In the genomic region with DNA sequence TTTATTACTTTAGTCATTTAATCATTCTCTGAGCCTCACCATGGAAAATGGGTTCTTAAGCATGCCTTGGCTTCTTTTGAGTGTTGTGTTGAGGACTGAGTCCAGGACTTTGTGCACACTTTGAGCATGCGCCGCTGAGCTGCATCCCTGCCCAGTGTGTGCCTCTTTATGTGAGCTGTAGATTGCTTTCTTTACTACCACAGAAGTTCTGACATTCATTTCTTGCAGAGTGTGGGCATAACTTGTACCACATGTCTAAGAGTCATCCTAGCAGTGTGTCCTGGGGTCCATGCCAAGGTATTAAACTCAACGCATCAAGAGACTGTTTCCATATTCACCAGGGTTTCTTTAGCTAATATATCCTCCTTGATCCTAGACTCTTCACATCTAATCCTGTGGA, we compare ENCODE assay signal across 21 mouse cellular contexts. TPM values are rescaled to one million over a fixed set of nuclear protein-coding genes. Genes with fewer than 3 reads are reported as not detected.
DNase-seq lines count a peak whose midpoint lies in the region; ATAC-seq and TF ChIP-seq lines count a peak whose summit lies in the region.
"Had no signal": no experiment of that assay in that cellular context is flagged by ENCODE, and none has a peak within 500 bp of the region (broad histone marks: within the 10 kb centered on the region; RNA-seq: fewer than 3 reads in every experiment).

No protein-coding gene starts in this region.

- H3K9me3 ChIP-seq in limb, embryonic 13.5 days = no peaks in the 10 kb centered on the region
- H3K9me3 ChIP-seq in limb, embryonic 10.5 days (replicated peaks) = no peaks in the 10 kb centered on the region
- H3K9me3 ChIP-seq in limb, embryonic 14.5 days (ENCODE audit: control insufficient read depth, low read length) = no peaks in the 10 kb centered on the region
- no peaks in the 10 kb centered on the region for H3K9me3 ChIP-seq in intestine, embryonic 15.5 days
- H3K9me3 ChIP-seq: embryonic facial prominence, embryonic 13.5 days; forebrain, embryonic 13.5 days; forebrain, embryonic 15.5 days had no signal

- no peaks in the 10 kb centered on the region for H3K4me1 ChIP-seq in limb, embryonic 13.5 days
- no peaks in the 10 kb centered on the region for H3K4me1 ChIP-seq in limb, embryonic 10.5 days
- no peaks in the 10 kb centered on the region for H3K4me1 ChIP-seq in limb, embryonic 14.5 days (ENCODE audit: control insufficient read depth, insufficient read depth, low read length)
- no peaks in the 10 kb centered on the region; the same call in 1 of the 2 replicates for H3K4me1 ChIP-seq in intestine, embryonic 15.5 days (replicated peaks)
- H3K4me1 ChIP-seq: embryonic facial prominence, embryonic 13.5 days; forebrain, embryonic 15.5 days had no signal

- ATAC-seq in frontal cortex, adult (ENCODE audit: low TSS enrichment) = peak; percentile 57
- 0 out of 2 replicates have a peak, but pooled peaks have one; percentile 15 for ATAC-seq in limb, embryonic 13.5 days (ENCODE audit: low FRiP score, low read depth)
- ATAC-seq in limb, embryonic 14.5 days (ENCODE audit: low FRiP score, low read depth) = no peak
- no peak for ATAC-seq in intestine, embryonic 15.5 days
- ATAC-seq: activated CD4-positive, CD25-positive, alpha-beta regulatory T cell, adult 4 months; forebrain, embryonic 13.5 days; forebrain, embryonic 15.5 days; forebrain, postnatal 0 days; Patski had no signal

- H3K36me3 ChIP-seq in limb, embryonic 13.5 days = no peaks in the 10 kb centered on the region
- H3K36me3 ChIP-seq in limb, embryonic 10.5 days = no peaks in the 10 kb centered on the region
- H3K36me3 ChIP-seq in limb, embryonic 14.5 days (ENCODE audit: control insufficient read depth, insufficient read depth, low read length) = no peaks in the 10 kb centered on the region
- H3K36me3 ChIP-seq in intestine, embryonic 15.5 days = no peaks in the 10 kb centered on the region
- H3K36me3 ChIP-seq: embryonic facial prominence, embryonic 13.5 days; forebrain, embryonic 15.5 days had no signal

- H3K4me2 ChIP-seq in limb, embryonic 13.5 days (replicated peaks) = no peak overlapping the region
- H3K4me2 ChIP-seq in limb, embryonic 14.5 days (replicated peaks; ENCODE audit: low read depth, low read length, severe bottlenecking) = no peak overlapping the region
- H3K4me2 ChIP-seq in intestine, embryonic 15.5 days (replicated peaks) = no peak overlapping the region
- H3K4me2 ChIP-seq: embryonic facial prominence, embryonic 13.5 days; forebrain, embryonic 13.5 days; forebrain, embryonic 15.5 days had no signal

- 83% methylated on average over 3 of the region's 3 CpGs for WGBS in limb, embryonic 13.5 days
- 95% methylated on average over 3 of the region's 3 CpGs for WGBS in limb, embryonic 10.5 days
- WGBS in limb, embryonic 14.5 days = 69% methylated on average over 3 of the region's 3 CpGs
- WGBS in intestine, embryonic 15.5 days = 86% methylated on average over 3 of the region's 3 CpGs

- no peak overlapping the region for H3K4me3 ChIP-seq in limb, embryonic 13.5 days
- H3K4me3 ChIP-seq in limb, embryonic 10.5 days = no peak overlapping the region
- no peak overlapping the region for H3K4me3 ChIP-seq in limb, embryonic 14.5 days (replicated peaks; ENCODE audit: low read length)
- no peak overlapping the region for H3K4me3 ChIP-seq in intestine, embryonic 15.5 days (replicated peaks)
- H3K4me3 ChIP-seq: embryonic facial prominence, embryonic 13.5 days; forebrain, embryonic 13.5 days; forebrain, embryonic 15.5 days had no signal

- no peak overlapping the region for H3K9ac ChIP-seq in limb, embryonic 13.5 days
- no peak overlapping the region for H3K9ac ChIP-seq in limb, embryonic 14.5 days (ENCODE audit: low read depth, low read length, severe bottlenecking)
- no peak overlapping the region for H3K9ac ChIP-seq in intestine, embryonic 15.5 days
- H3K9ac ChIP-seq: embryonic facial prominence, embryonic 13.5 days; forebrain, embryonic 13.5 days; forebrain, embryonic 15.5 days; forebrain, postnatal 0 days had no signal

- DNase-seq in frontal cortex, postnatal 10 days (ENCODE audit: low spot score in 2 of 2) = no peak
- DNase-seq in limb, embryonic 10.5 days (ENCODE audit: low spot score) = no peak
- DNase-seq in NIH3T3 (ENCODE audit: low read depth) = peak; percentile 19
- DNase-seq in limb, embryonic 14.5 days (ENCODE audit: low spot score) = peak; percentile 3
- DNase-seq: adrenal gland, adult 8-10 months; adrenal gland, postnatal 14 days; adrenal gland, postnatal 36 days; cerebellum, adult 11-12 months; cerebellum, adult 2 months; cerebellum, adult 9-10 months; cerebellum, postnatal 10 days; cerebellum, postnatal 25 days; forebrain, postnatal 0 days had no signal

- TF ChIP-seq POLR2A in limb, embryonic 14.5 days (IDR thresholded peaks at IDR 0.05; ENCODE audit: borderline replicate concordance, extremely low read depth, insufficient read depth, insufficient read length) = no peak

- H3K27ac ChIP-seq in limb, embryonic 13.5 days = no peak overlapping the region
- no peak overlapping the region for H3K27ac ChIP-seq in limb, embryonic 10.5 days
- H3K27ac ChIP-seq in limb, embryonic 14.5 days (replicated peaks; ENCODE audit: low read depth, low read length) = no peak overlapping the region
- no peak overlapping the region for H3K27ac ChIP-seq in intestine, embryonic 15.5 days
- H3K27ac ChIP-seq: embryonic facial prominence, embryonic 13.5 days; forebrain, embryonic 13.5 days; forebrain, embryonic 15.5 days had no signal

- H3K27me3 ChIP-seq in limb, embryonic 13.5 days = no peaks in the 10 kb centered on the region
- H3K27me3 ChIP-seq in limb, embryonic 10.5 days (ENCODE audit: low read depth, poor library complexity, severe bottlenecking) = no peaks in the 10 kb centered on the region
- no peaks in the 10 kb centered on the region for H3K27me3 ChIP-seq in limb, embryonic 14.5 days (ENCODE audit: control insufficient read depth, insufficient read depth, low read length)
- H3K27me3 ChIP-seq in intestine, embryonic 15.5 days (replicated peaks) = no peaks in the 10 kb centered on the region
- H3K27me3 ChIP-seq: embryonic facial prominence, embryonic 13.5 days; forebrain, embryonic 13.5 days; forebrain, embryonic 15.5 days had no signal

RNA-seq across cellular contexts. Expression of gene Paqr8, which starts 28.5 kb away (rescaled TPM):
- polyA plus RNA-seq in limb, embryonic 13.5 days (2015; fragmentation: Nextera tagmentation; extraction: Ambion mirVana) = 7.5 and 7.8 TPM in 2 replicates
- polyA plus RNA-seq in limb, embryonic 10.5 days (2016; fragmentation: Nextera tagmentation; extraction: Ambion mirVana) = 2.6 and 3.7 TPM in 2 replicates
- 5.7 and 10.9 TPM in 2 replicates for polyA plus RNA-seq in limb, embryonic 14.5 days (2012; rRNA removed)
- polyA plus RNA-seq in limb, embryonic 14.5 days (2014; fragmentation: Nextera tagmentation; extraction: Ambion mirVana) = 6.4 and 7.9 TPM in 2 replicates
- polyA plus RNA-seq in intestine, embryonic 15.5 days (2015; fragmentation: Nextera tagmentation; extraction: Ambion mirVana) = 5.8 and 6.1 TPM in 2 replicates

RNA-seq across cellular contexts. Expression of gene Mcm3, which starts 41.8 kb away (rescaled TPM):
- polyA plus RNA-seq in limb, embryonic 13.5 days (2015; fragmentation: Nextera tagmentation; extraction: Ambion mirVana) = 151 and 155 TPM in 2 replicates
- polyA plus RNA-seq in limb, embryonic 10.5 days (2016; fragmentation: Nextera tagmentation; extraction: Ambion mirVana) = 282 and 290 TPM in 2 replicates
- polyA plus RNA-seq in limb, embryonic 14.5 days (2012; rRNA removed) = 91.1 and 92.3 TPM in 2 replicates
- 125 TPM in 2 replicates for polyA plus RNA-seq in limb, embryonic 14.5 days (2014; fragmentation: Nextera tagmentation; extraction: Ambion mirVana)
- 118 and 125 TPM in 2 replicates for polyA plus RNA-seq in intestine, embryonic 15.5 days (2015; fragmentation: Nextera tagmentation; extraction: Ambion mirVana)

Comparison
In these comparisons a context has a peak if more than half of its experiments do, and no peak if none do; other contexts are left out.
1. ATAC-seq: peak in frontal cortex, adult (single experiment) and limb, embryonic 13.5 days (single experiment); none in limb, embryonic 14.5 days (single experiment) and intestine, embryonic 15.5 days (single experiment).
2. DNase-seq: peak in NIH3T3 (single experiment) and limb, embryonic 14.5 days (single experiment); none in frontal cortex, postnatal 10 days (0 of 2) and limb, embryonic 10.5 days (single experiment).